ENCODE assay signal across 9 mouse cellular contexts in the genomic region with DNA sequence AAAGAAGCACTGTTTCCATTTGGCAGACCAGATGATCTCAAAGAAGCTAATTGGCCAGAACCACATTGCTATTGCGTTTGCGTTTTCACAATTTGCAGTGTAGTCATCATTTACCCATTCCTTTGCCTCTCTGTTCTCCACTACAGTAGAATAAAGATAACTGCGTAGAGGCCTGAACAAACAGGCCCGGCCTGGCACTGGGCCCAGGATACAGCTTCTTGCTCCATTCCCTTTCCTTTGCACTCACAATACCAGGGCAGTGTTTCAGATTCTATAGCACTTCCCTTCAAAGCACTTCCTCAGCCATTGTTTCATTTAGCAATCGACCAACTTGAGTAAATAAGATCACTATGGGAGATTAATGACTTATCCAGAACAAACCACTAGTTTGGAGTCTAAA. TPM values are rescaled to one million over a fixed set of nuclear protein-coding genes. Genes with fewer than 3 reads are reported as not detected.
DNase-seq lines count a peak whose midpoint lies in the region; ATAC-seq and TF ChIP-seq lines count a peak whose summit lies in the region.
"Had no signal": no experiment of that assay in that cellular context is flagged by ENCODE, and none has a peak within 500 bp of the region (broad histone marks: within the 10 kb centered on the region; RNA-seq: fewer than 3 reads in every experiment).

No protein-coding gene starts in this region.

- peak; percentile 84 for ATAC-seq in monocyte, adult 5-6 weeks (replicated peaks; ENCODE audit: insufficient number of reproducible peaks, low FRiP score, low TSS enrichment, poor library complexity, severe bottlenecking)
- ATAC-seq in midbrain, embryonic 11.5 days (ENCODE audit: low FRiP score): no peak

- peak; percentile 22 for DNase-seq in kidney, adult 2 months
- no peak for DNase-seq in kidney, adult 9 months
- DNase-seq in urinary bladder, postnatal 14 days (ENCODE audit: low spot score): peak; percentile 81
- DNase-seq in urinary bladder, postnatal 4 days (ENCODE audit: low spot score in 2 of 2): no peak
- peak; percentile 48 for DNase-seq in heart, postnatal 25 days (ENCODE audit: low spot score)
- no peak for DNase-seq in retina, embryonic 14.5 days (ENCODE audit: low spot score)
- no peak for DNase-seq in midbrain, embryonic 11.5 days (ENCODE audit: low spot score, missing footprints)

- H3K4me1 ChIP-seq in kidney, adult 2 months (ENCODE audit: control insufficient read depth, insufficient read depth, low read length): no peaks in the 10 kb centered on the region
- H3K4me1 ChIP-seq in midbrain, embryonic 11.5 days (ENCODE audit: control insufficient read depth, insufficient read depth, low read length): no peaks in the 10 kb centered on the region

- WGBS in kidney, adult 2 months: 74% methylated on average over 5 of the region's 5 CpGs
- 95% methylated on average over 5 of the region's 5 CpGs for WGBS in midbrain, embryonic 11.5 days

- TF ChIP-seq POLR2A in kidney, adult 2 months (IDR thresholded peaks at IDR 0.05; ENCODE audit: low read depth, low read length): no peak

- H3K27ac ChIP-seq in kidney, adult 2 months (ENCODE audit: insufficient read depth, low read depth, low read length): no peak overlapping the region
- no peak overlapping the region for H3K27ac ChIP-seq in midbrain, embryonic 11.5 days (ENCODE audit: low read depth, low read length)
- H3K27ac ChIP-seq: lung, embryonic 15.5 days had no signal

- TF ChIP-seq CTCF in kidney, adult 2 months (conservative IDR thresholded peaks at IDR 0.05; ENCODE audit: insufficient read depth, insufficient read length, low read depth, low read length): no peak

- H3K4me3 ChIP-seq in kidney, adult 2 months (ENCODE audit: insufficient read depth, low read depth, low read length): no peak overlapping the region
- no peak overlapping the region for H3K4me3 ChIP-seq in midbrain, embryonic 11.5 days (ENCODE audit: low read depth, low read length)
- H3K4me3 ChIP-seq: lung, embryonic 15.5 days had no signal

- H3K4me2 ChIP-seq in midbrain, embryonic 11.5 days: no peak overlapping the region
- H3K4me2 ChIP-seq: lung, embryonic 15.5 days had no signal

- H3K9ac ChIP-seq in midbrain, embryonic 11.5 days (ENCODE audit: low read length): no peak overlapping the region
- H3K9ac ChIP-seq: lung, embryonic 15.5 days had no signal

- no peaks in the 10 kb centered on the region for H3K27me3 ChIP-seq in kidney, adult 2 months (replicated peaks; ENCODE audit: control insufficient read depth, insufficient read depth, low read length)
- H3K27me3 ChIP-seq in midbrain, embryonic 11.5 days (ENCODE audit: control insufficient read depth, insufficient read depth, low read length): no peaks in the 10 kb centered on the region
- H3K27me3 ChIP-seq: lung, embryonic 15.5 days had no signal

- H3K9me3 ChIP-seq in midbrain, embryonic 11.5 days (ENCODE audit: control insufficient read depth, low read length): no peaks in the 10 kb centered on the region
- H3K9me3 ChIP-seq: lung, embryonic 15.5 days had no signal

- H3K36me3 ChIP-seq in kidney, adult 2 months (ENCODE audit: control insufficient read depth, insufficient read depth, low read length): peaks cover 8% of the 10 kb centered on the region
- peaks cover 35% of the 10 kb centered on the region for H3K36me3 ChIP-seq in midbrain, embryonic 11.5 days (ENCODE audit: control insufficient read depth, insufficient read depth, low read length)

- intact Hi-C loops in heart, postnatal 25 days (cut with DNase I): loop anchor here (2.0 kb wide), 1 partner anchor 62 kb away; a partner anchor contains a TSS

RNA-seq across cellular contexts. Expression of a gene that starts 41.7 kb away (rescaled TPM):
- 4.0 and 5.0 TPM in 2 replicates for polyA plus RNA-seq in kidney, adult 2 months (2012; rRNA removed)
- total RNA-seq in heart, postnatal 25 days (2021): 10 to 100 TPM; 40.6 to 49.9 TPM
- total RNA-seq in monocyte, adult 5-6 weeks (2017): 0.29 TPM in 1 of 3 replicates, not detected in the others
- polyA plus RNA-seq in midbrain, embryonic 11.5 days (2014; fragmentation: Nextera tagmentation; extraction: Ambion mirVana): not detected in 2 replicates

RNA-seq across cellular contexts. Expression of a gene that starts 59.0 kb away (rescaled TPM):
- polyA plus RNA-seq in kidney, adult 2 months (2012; rRNA removed): 94.0 and 100 TPM in 2 replicates
- 10 to 100 TPM; 38.3 to 43.4 TPM for total RNA-seq in heart, postnatal 25 days (2021)
- total RNA-seq in monocyte, adult 5-6 weeks (2017): 44.9 to 68.1 TPM (median 64.4 TPM) in 3 replicates
- 95.4 and 102 TPM in 2 replicates for polyA plus RNA-seq in midbrain, embryonic 11.5 days (2014; fragmentation: Nextera tagmentation; extraction: Ambion mirVana)

RNA-seq across cellular contexts. Expression of a gene that starts 59.1 kb away (rescaled TPM):
- polyA plus RNA-seq in kidney, adult 2 months (2012; rRNA removed): 16.7 and 16.8 TPM in 2 replicates
- 1 to 10 TPM; 8.0 to 9.9 TPM for total RNA-seq in heart, postnatal 25 days (2021)
- 14.5 to 39.8 TPM (median 23.7 TPM) in 3 replicates for total RNA-seq in monocyte, adult 5-6 weeks (2017)
- 36.0 and 38.3 TPM in 2 replicates for polyA plus RNA-seq in midbrain, embryonic 11.5 days (2014; fragmentation: Nextera tagmentation; extraction: Ambion mirVana)

Comparison
In these comparisons a context has a peak if more than half of its experiments do, and no peak if none do; other contexts are left out.
1. DNase-seq: peak in kidney, adult 2 months (single experiment), urinary bladder, postnatal 14 days (single experiment) and heart, postnatal 25 days (single experiment); none in kidney, adult 9 months (single experiment), urinary bladder, postnatal 4 days (0 of 2), retina, embryonic 14.5 days (single experiment) and midbrain, embryonic 11.5 days (single experiment).
2. RNA of a gene that starts 41.7 kb away (total RNA-seq): 40.6 to 49.9 TPM in heart, postnatal 25 days; 0.29 TPM in monocyte, adult 5-6 weeks; every median in the first group is over 10 times any median in the second.